Mouse (Mus musculus) gastrocnemius, postnatal 25 days (tissue): Measurements from ENCODE around the gene Fam131a. TPM values are rescaled to one million over a fixed set of nuclear protein-coding genes. Genes with fewer than 3 reads are reported as not detected.
A peak's percentile ranks its signal among the peaks of the same experiment; 100 is the strongest.

Experiments
- DNase-seq: peaks from one replicate; pipeline ENCODE4 v3.0.0; 2022
- total RNA-seq, 2 experiments: library from RNA; stranded (reverse); gene quantifications; 1 replicate in 1 of 2; 2 replicates in 1 of 2; pipeline ENCODE4 v1.2.3; 2021

The Fam131a gene
- total RNA-seq, 2 experiments from 2014 or later = 31.5 to 57.0 TPM

- peak; percentile 80 for DNase-seq
These were observed 23.2 kb downstream of the Fam131a start for GRCm38 (mm10) chr16:20715976-20716840.

- no peak for DNase-seq
These were observed 23.8 kb downstream of the Fam131a start for GRCm38 (mm10) chr16:20716841-20717180.

GRCm38 (mm10) chr16:20717181-20717977 is 24.3 kb downstream of the Fam131a start, which contains the start of the genes Polr2h and Clcn2:
Gene Polr2h (plus strand): TSS chr16:20717665.
Gene Clcn2 (minus strand): TSS chr16:20717746.
- DNase-seq = peak; percentile 97

GRCm38 (mm10) chr16:20717978-20718670 is 25.1 kb downstream of the Fam131a start:
- no peak for DNase-seq

- no peak for DNase-seq
These were observed 28.8 kb downstream of the Fam131a start for GRCm38 (mm10) chr16:20721808-20722207.

- DNase-seq = no peak
These were observed 29.7 kb downstream of the Fam131a start for GRCm38 (mm10) chr16:20722736-20723135.

- no peak for DNase-seq
These were observed 30.2 kb downstream of the Fam131a start for GRCm38 (mm10) chr16:20723247-20723646.

GRCm38 (mm10) chr16:20724338-20724748 is 31.3 kb downstream of the Fam131a start:
- DNase-seq = peak; percentile 64

GRCm38 (mm10) chr16:20725321-20725720 is 32.3 kb downstream of the Fam131a start:
- DNase-seq = no peak

GRCm38 (mm10) chr16:20725750-20726149 is 32.7 kb downstream of the Fam131a start:
- no peak for DNase-seq

- no peak for DNase-seq
These were observed 33.3 kb downstream of the Fam131a start for GRCm38 (mm10) chr16:20726384-20726783.

- no peak for DNase-seq
These were observed 37.3 kb downstream of the Fam131a start for GRCm38 (mm10) chr16:20730293-20730711.

GRCm38 (mm10) chr16:20731688-20732087 is 38.6 kb downstream of the Fam131a start:
- DNase-seq = no peak

GRCm38 (mm10) chr16:20732251-20732924 is 39.3 kb downstream of the Fam131a start:
- DNase-seq = no peak

GRCm38 (mm10) chr16:20732925-20733730 is 40.1 kb downstream of the Fam131a start, which contains the start of gene Chrd:
Gene Chrd (plus strand): TSS chr16:20733127.
- DNase-seq = peak; percentile 82

GRCm38 (mm10) chr16:20733731-20734730 is 41.0 kb downstream of the Fam131a start, which contains the start of gene Thpo:
Gene Thpo (minus strand): TSS chr16:20734511.
- no peak for DNase-seq

- DNase-seq = no peak
These were observed 42.6 kb downstream of the Fam131a start for GRCm38 (mm10) chr16:20735651-20736050.

GRCm38 (mm10) chr16:20736168-20736567 is 43.1 kb downstream of the Fam131a start:
- DNase-seq = no peak

GRCm38 (mm10) chr16:20736823-20737222 is 43.8 kb downstream of the Fam131a start:
- no peak for DNase-seq
